Mouse (Mus musculus): ENCODE measurements at regions not wholly inside any gene's neighbourhood (a gene's known extent, or its start where the extent isn't known, plus 50 kb on each side); places are given as distances from the start of the nearest gene placed in this dataset.

DNA sequence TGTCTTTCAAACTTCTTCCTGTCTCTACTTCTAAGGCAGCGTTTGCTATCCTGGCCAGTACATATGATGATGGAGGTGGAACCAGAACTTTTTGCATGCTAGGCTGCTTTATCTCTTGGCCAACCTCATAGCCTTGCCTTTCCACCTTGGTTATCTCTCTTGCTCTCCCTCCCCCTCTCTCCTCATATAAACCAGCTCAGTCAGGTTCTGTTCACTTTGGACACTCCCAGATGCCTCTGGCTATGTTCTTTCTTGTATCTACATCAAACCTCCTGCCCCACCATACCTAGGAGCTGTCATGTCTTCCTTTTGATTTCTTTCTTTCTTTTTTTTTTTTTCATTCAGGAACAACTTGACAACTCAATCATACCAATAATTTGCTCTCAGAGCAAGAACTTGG lies 98.0 kb upstream of the Plcb4 start:
- Histone ChIP-seq H3K36me3 (ENCODE audit: control insufficient read depth, insufficient read depth, low read length) (no peaks in the 10 kb centered on the region), H3K9ac (ENCODE audit: low read length) (no peak overlapping the region), H3K9me3 (ENCODE audit: control insufficient read depth, low read length) (no peaks in the 10 kb centered on the region), H3K4me3 (ENCODE audit: low read depth, low read length) (no peak overlapping the region), H3K27ac (replicated peaks) (no peak overlapping the region), H3K4me1 (replicated peaks; ENCODE audit: control insufficient read depth, insufficient read depth) (no peaks in the 10 kb centered on the region), H3K4me2 (replicated peaks; ENCODE audit: low read depth) (no peak overlapping the region), H3K27me3 (ENCODE audit: control insufficient read depth, insufficient read depth, low read length) (no peaks in the 10 kb centered on the region)
- WGBS = 71% methylated on average over 1 of the region's 1 CpGs
- DNase-seq (ENCODE audit: low spot score) (no peak), ATAC-seq (ENCODE audit: low FRiP score, low TSS enrichment) (no peak)
- no peak for TF ChIP-seq EP300 (optimal IDR thresholded peaks at IDR 0.05)
- TF ChIP-seq CTCF (IDR thresholded peaks at IDR 0.05; ENCODE audit: low read depth) = no peak

DNA sequence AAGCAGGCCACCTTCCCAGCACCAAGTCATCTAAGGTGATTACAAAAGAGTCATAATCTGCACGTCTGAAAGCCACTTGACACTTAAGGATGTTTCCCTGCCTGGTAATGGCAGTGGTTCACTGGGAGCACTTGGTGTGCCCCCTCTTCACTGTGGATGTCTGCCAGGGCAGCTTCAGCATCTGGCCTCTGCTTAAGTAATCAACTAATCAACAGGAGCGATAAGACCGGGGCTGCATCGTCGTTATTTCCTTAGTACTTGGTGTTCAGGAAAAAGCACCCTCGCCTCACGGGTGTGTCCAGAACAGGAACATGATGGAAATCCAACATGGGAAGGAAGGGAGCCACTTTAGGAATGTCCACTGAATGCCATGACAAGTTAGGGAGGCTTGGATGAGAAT lies 97.1 kb upstream of the Plcb4 start:
- no peaks in the 10 kb centered on the region for H3K4me1 ChIP-seq (replicated peaks; ENCODE audit: control insufficient read depth, insufficient read depth)
- no peak overlapping the region for H3K9ac ChIP-seq (ENCODE audit: low read length)
- no peak overlapping the region for H3K4me2 ChIP-seq (replicated peaks; ENCODE audit: low read depth)
- ATAC-seq (ENCODE audit: low FRiP score, low TSS enrichment) (peak; percentile 13; the same call in 1 of the 2 replicates), DNase-seq (ENCODE audit: low spot score) (no peak)
- whole genome bisulfite sequencing = 54% methylated on average over 7 of the region's 7 CpGs
- no peaks in the 10 kb centered on the region for H3K27me3 ChIP-seq (ENCODE audit: control insufficient read depth, insufficient read depth, low read length)
- H3K27ac ChIP-seq (replicated peaks) = no peak overlapping the region; the same call in 1 of the 2 replicates
- H3K4me3 ChIP-seq (ENCODE audit: low read depth, low read length) = no peak overlapping the region
- H3K9me3 ChIP-seq (ENCODE audit: control insufficient read depth, low read length) = no peaks in the 10 kb centered on the region
- TF ChIP-seq EP300 (optimal IDR thresholded peaks at IDR 0.05) = no peak
- TF ChIP-seq CTCF (IDR thresholded peaks at IDR 0.05; ENCODE audit: low read depth) = no peak
- no peaks in the 10 kb centered on the region for H3K36me3 ChIP-seq (ENCODE audit: control insufficient read depth, insufficient read depth, low read length)

DNA sequence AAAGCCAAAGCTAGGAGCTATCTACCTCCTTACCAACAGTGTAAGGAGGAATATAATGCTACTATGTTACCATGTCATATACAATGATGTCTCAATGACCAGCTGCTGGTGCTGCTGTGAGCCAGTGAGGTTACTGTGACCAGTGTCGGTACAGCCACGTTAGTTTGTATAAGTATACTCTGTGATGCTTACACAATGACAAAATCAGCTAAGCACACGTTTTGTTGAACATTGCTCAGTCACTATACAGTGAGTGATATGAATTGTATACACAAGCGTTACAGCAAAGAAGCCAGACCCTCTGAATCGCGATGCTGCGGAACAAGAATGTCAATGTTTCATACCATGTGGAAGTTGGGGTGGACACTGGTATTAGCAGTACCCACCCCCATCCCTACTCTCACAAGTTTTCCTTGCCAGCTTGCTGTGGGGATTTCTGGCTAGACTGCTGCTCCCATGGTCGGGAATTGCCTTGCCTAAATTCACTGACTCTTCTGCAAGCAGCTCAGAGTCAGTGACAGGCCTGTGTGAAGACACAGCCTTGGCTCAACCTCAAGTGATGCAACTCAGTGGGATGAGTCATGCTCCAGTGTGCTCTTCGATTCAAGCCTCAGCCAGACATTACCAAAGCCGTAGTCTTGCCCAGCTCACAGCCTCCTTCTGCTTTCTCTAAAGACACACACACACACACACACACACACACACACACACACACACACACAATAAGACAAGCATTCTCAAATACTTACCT lies 96.5 kb upstream of the Plcb4 start:
- Histone ChIP-seq H3K27ac (replicated peaks) (no peak overlapping the region; the same call in 1 of the 2 replicates), H3K9ac (ENCODE audit: low read length) (no peak overlapping the region), H3K4me3 (ENCODE audit: low read depth, low read length) (no peak overlapping the region), H3K4me2 (replicated peaks; ENCODE audit: low read depth) (no peak overlapping the region), H3K4me1 (replicated peaks; ENCODE audit: control insufficient read depth, insufficient read depth) (no peaks in the 10 kb centered on the region), H3K9me3 (ENCODE audit: control insufficient read depth, low read length) (no peaks in the 10 kb centered on the region), H3K27me3 (ENCODE audit: control insufficient read depth, insufficient read depth, low read length) (no peaks in the 10 kb centered on the region), H3K36me3 (ENCODE audit: control insufficient read depth, insufficient read depth, low read length) (no peaks in the 10 kb centered on the region)
- TF ChIP-seq EP300 (optimal IDR thresholded peaks at IDR 0.05) (no peak), CTCF (IDR thresholded peaks at IDR 0.05; ENCODE audit: low read depth) (no peak)
- ATAC-seq (ENCODE audit: low FRiP score, low TSS enrichment) = peak; percentile 80
- DNase-seq (ENCODE audit: low spot score) = peak; percentile 27
- WGBS = 25% methylated on average over 10 of the region's 10 CpGs

DNA sequence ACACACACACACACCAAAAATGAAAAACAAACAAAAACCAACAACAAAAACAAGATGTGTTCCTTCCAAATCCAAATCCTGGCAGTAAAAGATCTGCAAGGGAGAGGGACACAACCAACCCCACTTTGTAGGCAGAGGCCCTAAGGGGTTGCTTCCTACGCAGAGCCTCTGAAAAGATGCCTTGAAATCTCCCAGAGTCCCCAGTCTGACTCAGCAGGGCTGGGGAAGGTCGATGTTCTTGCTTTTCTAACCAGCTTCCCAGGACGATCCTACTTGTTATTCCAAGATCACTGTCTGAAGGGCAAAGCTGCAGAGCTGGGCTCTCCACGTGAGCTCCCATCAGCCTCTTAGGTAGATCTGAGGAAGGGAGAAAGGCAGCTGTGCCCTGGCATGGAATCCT lies 94.6 kb upstream of the Plcb4 start:
- Histone ChIP-seq H3K4me1 (replicated peaks; ENCODE audit: control insufficient read depth, insufficient read depth) (no peaks in the 10 kb centered on the region), H3K27me3 (ENCODE audit: control insufficient read depth, insufficient read depth, low read length) (no peaks in the 10 kb centered on the region), H3K4me3 (ENCODE audit: low read depth, low read length) (no peak overlapping the region), H3K36me3 (ENCODE audit: control insufficient read depth, insufficient read depth, low read length) (no peaks in the 10 kb centered on the region), H3K9me3 (ENCODE audit: control insufficient read depth, low read length) (no peaks in the 10 kb centered on the region), H3K4me2 (replicated peaks; ENCODE audit: low read depth) (no peak overlapping the region), H3K9ac (ENCODE audit: low read length) (no peak overlapping the region), H3K27ac (replicated peaks) (no peak overlapping the region)
- ATAC-seq (ENCODE audit: low FRiP score, low TSS enrichment) (no peak), DNase-seq (ENCODE audit: low spot score) (no peak)
- WGBS = 78% methylated on average over 4 of the region's 4 CpGs
- TF ChIP-seq EP300 (optimal IDR thresholded peaks at IDR 0.05) = no peak
- no peak for TF ChIP-seq CTCF (IDR thresholded peaks at IDR 0.05; ENCODE audit: low read depth)

DNA sequence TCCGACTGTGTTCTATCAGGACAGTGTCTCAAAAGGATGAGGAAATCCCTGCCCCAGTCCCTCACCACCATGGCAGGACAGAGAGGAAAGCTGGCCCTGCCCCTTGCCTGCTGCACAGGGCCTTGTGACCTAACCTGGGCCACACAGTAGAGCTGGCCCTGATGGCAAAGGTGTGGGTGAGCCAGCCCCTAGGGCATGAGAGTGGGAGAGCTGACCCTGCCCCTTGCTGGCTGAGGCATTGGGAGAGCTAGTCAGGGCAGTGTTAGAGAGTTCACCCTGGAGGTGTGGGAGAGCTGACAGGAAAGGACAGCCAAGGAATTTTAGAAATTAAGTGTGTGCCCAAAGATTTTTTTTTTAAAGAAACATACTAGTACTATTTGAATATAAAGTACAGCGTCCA lies 90.5 kb upstream of the Plcb4 start:
- H3K9me3 ChIP-seq (ENCODE audit: control insufficient read depth, low read length) = no peaks in the 10 kb centered on the region
- H3K27ac ChIP-seq (replicated peaks) = no peak overlapping the region
- no peak overlapping the region for H3K4me2 ChIP-seq (replicated peaks; ENCODE audit: low read depth)
- no peak overlapping the region for H3K4me3 ChIP-seq (ENCODE audit: low read depth, low read length)
- no peak for DNase-seq (ENCODE audit: low spot score)
- no peak for TF ChIP-seq EP300 (optimal IDR thresholded peaks at IDR 0.05)
- TF ChIP-seq CTCF (IDR thresholded peaks at IDR 0.05; ENCODE audit: low read depth) = no peak
- no peaks in the 10 kb centered on the region for H3K36me3 ChIP-seq (ENCODE audit: control insufficient read depth, insufficient read depth, low read length)
- no peaks in the 10 kb centered on the region for H3K27me3 ChIP-seq (ENCODE audit: control insufficient read depth, insufficient read depth, low read length)
- no peak for ATAC-seq (ENCODE audit: low FRiP score, low TSS enrichment)
- H3K4me1 ChIP-seq (replicated peaks; ENCODE audit: control insufficient read depth, insufficient read depth) = no peaks in the 10 kb centered on the region
- no peak overlapping the region for H3K9ac ChIP-seq (ENCODE audit: low read length)
- 84% methylated on average over 2 of the region's 2 CpGs for WGBS

DNA sequence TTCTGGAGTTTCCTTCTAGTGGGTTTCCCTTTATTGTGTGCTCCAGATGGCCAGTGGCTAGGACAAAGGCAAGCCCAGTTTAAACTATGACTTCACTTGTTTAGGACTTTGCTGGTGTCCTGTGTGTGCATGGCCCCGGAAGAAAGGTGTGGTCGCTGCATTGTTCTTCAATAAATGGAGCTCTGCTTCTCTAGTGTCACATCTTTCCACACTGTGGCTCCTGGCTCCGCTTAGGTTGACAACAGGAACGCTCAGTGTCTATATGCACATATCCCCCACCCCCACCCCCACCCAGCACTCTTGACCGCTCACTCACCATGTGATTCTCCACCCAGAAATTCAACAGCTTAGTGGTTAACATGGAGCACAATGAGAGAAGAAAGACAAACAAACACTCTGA lies 87.2 kb upstream of the Plcb4 start:
- Histone ChIP-seq H3K9me3 (ENCODE audit: control insufficient read depth, low read length) (no peaks in the 10 kb centered on the region), H3K27me3 (ENCODE audit: control insufficient read depth, insufficient read depth, low read length) (no peaks in the 10 kb centered on the region), H3K9ac (ENCODE audit: low read length) (no peak overlapping the region), H3K36me3 (ENCODE audit: control insufficient read depth, insufficient read depth, low read length) (no peaks in the 10 kb centered on the region), H3K4me1 (replicated peaks; ENCODE audit: control insufficient read depth, insufficient read depth) (no peaks in the 10 kb centered on the region), H3K4me3 (ENCODE audit: low read depth, low read length) (no peak overlapping the region), H3K4me2 (replicated peaks; ENCODE audit: low read depth) (no peak overlapping the region), H3K27ac (replicated peaks) (no peak overlapping the region)
- DNase-seq (ENCODE audit: low spot score) (peak; percentile 36), ATAC-seq (ENCODE audit: low FRiP score, low TSS enrichment) (peak; percentile 87)
- TF ChIP-seq CTCF (IDR thresholded peaks at IDR 0.05; ENCODE audit: low read depth) = no peak
- TF ChIP-seq EP300 (optimal IDR thresholded peaks at IDR 0.05) = no peak
- 58% methylated on average over 5 of the region's 5 CpGs for WGBS

All from stomach, postnatal 0 days (tissue).